Mouse (Mus musculus): ENCODE results near the gene Fbrs. TPM values are rescaled to one million over a fixed set of nuclear protein-coding genes. Genes with fewer than 3 reads are reported as not detected.
"Not testable (repeated sequence)": the region's sequence is repeated elsewhere in the genome, so short reads cannot be mapped to it uniquely, and the experiment has no call there.

Gene Fbrs
- total and polyA plus RNA-seq, 2 experiments from 2014 or later: 10.6 to 31.9 TPM

DNA sequence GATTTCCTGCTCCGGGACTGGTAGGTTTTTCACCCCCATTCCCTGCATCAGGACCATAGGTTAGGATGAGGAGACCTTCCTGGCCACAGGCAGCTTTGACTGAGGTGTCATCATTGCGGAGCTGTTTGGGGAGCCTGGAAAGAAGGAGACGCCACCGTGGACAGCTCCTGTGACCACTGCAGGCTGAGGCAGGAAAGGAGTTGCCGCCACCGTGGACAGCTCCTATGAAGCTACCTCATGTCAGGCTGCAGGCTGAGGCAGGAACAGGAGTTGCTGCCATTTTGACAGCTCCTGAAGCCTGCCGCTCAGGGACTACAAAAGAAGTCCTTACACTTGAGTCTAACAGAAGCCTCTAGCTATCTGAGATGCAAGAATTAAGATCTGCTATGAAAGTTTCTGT, 24.1 kb upstream of the Fbrs start:
- WGBS: 98% methylated on average over 7 of the region's 7 CpGs
- Histone ChIP-seq H3K27ac (ENCODE audit: low read depth, low read length) (no peak overlapping the region), H3K4me3 (ENCODE audit: low read depth, low read length) (no peak overlapping the region), H3K4me2 (ENCODE audit: low read depth) (no peak overlapping the region), H3K4me1 (ENCODE audit: insufficient read depth) (peaks cover 7% of the 10 kb centered on the region; the same call in 1 of the 2 replicates), H3K27me3 (ENCODE audit: insufficient read depth, low read length) (no peaks in the 10 kb centered on the region), H3K9ac (no peak overlapping the region), H3K36me3 (ENCODE audit: insufficient read depth) (peaks cover 23% of the 10 kb centered on the region), H3K9me3 (ENCODE audit: low read length) (no peaks in the 10 kb centered on the region)
- no peak for TF ChIP-seq CTCF (IDR thresholded peaks at IDR 0.05; ENCODE audit: low read depth)
- ATAC-seq: no peak
- no peak for DNase-seq

DNA sequence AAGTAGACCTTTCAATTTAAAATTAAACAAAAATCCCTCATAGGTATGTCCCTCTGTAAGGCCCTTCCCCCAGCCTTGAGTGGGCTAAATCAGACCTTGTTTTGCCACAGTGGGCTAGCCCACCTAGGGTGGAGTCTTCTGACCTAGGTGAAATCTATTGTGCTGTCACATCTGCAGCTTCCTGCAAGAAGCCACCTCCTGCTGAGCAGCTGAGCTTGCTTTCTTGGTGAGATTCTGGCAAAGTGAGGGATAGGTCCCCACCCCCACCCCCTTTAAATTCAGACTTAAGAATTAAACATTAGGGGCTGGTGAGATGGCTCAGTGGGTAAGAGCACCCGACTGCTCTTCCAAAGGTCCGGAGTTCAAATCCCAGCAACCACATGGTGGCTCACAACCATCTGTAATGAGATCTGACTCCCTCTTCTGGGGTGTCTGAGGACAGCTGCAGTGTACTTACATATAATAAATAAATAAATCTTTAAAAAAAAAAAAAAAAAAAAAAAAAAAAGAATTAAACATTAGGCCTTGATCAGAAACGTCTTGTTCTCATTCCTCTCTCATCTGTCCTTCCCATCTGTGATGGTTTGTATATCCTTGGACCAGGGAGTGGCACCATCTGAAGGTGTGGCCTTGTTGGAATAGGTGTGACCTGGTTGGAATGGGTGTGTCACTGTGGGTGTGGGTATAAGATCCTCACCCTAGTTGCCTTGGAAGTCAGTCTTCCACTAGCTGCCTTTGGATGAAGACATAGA, 20.5 kb upstream of the Fbrs start:
- 79% methylated on average over 3 of the region's 3 CpGs for WGBS
- H3K4me1 ChIP-seq (ENCODE audit: insufficient read depth); H3K27me3 ChIP-seq (ENCODE audit: insufficient read depth, low read length); H3K9ac ChIP-seq; DNase-seq; H3K27ac ChIP-seq (ENCODE audit: low read depth, low read length); ATAC-seq; H3K4me3 ChIP-seq (ENCODE audit: low read depth, low read length); H3K9me3 ChIP-seq (ENCODE audit: low read length); H3K4me2 ChIP-seq (ENCODE audit: low read depth): not testable (repeated sequence)
- peaks cover 28% of the 10 kb centered on the region for H3K36me3 ChIP-seq (ENCODE audit: insufficient read depth)

DNA sequence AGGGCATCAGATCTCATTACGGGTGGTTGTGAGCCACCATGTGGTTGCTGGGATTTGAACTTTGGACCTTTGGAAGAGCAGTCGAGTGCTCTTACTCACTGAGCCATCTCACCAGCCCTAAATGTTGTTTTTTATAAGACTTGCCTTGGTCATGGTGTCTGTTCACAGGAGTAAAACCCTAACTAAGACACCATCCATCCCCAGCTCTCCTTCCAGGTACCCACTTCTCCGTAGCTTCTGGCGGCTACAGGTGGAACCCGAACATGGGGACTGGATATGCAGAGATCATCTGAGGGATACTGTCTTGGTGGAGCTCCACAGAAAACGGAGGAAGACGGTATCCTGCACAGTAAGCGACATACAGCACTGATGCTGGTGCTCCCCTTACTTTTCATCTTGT, 19.7 kb upstream of the Fbrs start, which contains the start of gene Prr14:
TSS of gene Prr14 (plus strand) at position 301 of the 400 bp plus-strand sequence.
- H3K9me3 ChIP-seq (ENCODE audit: low read length); H3K9ac ChIP-seq; H3K4me1 ChIP-seq (ENCODE audit: insufficient read depth); H3K27me3 ChIP-seq (ENCODE audit: insufficient read depth, low read length); H3K4me3 ChIP-seq (ENCODE audit: low read depth, low read length); H3K4me2 ChIP-seq (ENCODE audit: low read depth); H3K27ac ChIP-seq (ENCODE audit: low read depth, low read length); ATAC-seq; DNase-seq: not testable (repeated sequence)
- H3K36me3 ChIP-seq (ENCODE audit: insufficient read depth): peaks cover 28% of the 10 kb centered on the region
- WGBS: 96% methylated on average over 8 of the region's 8 CpGs

GRCm38 (mm10) chr7:127465191-127465590, 13.8 kb upstream of the Fbrs start:
- peaks cover 6% of the 10 kb centered on the region; the same call in 1 of the 2 replicates for H3K36me3 ChIP-seq (ENCODE audit: insufficient read depth)
- 0 out of 2 replicates have a peak, but pooled peaks cover 5% of the 10 kb centered on the region for H3K4me1 ChIP-seq (ENCODE audit: insufficient read depth)
- DNase-seq (no peak), ATAC-seq (no peak)
- no peak overlapping the region for H3K4me2 ChIP-seq (ENCODE audit: low read depth)
- no peak overlapping the region for H3K4me3 ChIP-seq (ENCODE audit: low read depth, low read length)
- WGBS: 92% methylated on average over 3 of the region's 3 CpGs
- H3K27ac ChIP-seq (ENCODE audit: low read depth, low read length): no peak overlapping the region
- H3K27me3 ChIP-seq (ENCODE audit: insufficient read depth, low read length): no peaks in the 10 kb centered on the region
- H3K9ac ChIP-seq: no peak overlapping the region
- TF ChIP-seq CTCF (IDR thresholded peaks at IDR 0.05; ENCODE audit: low read depth): no peak
- no peaks in the 10 kb centered on the region for H3K9me3 ChIP-seq (ENCODE audit: low read length)

GRCm38 (mm10) chr7:127465670-127466069, 13.3 kb upstream of the Fbrs start:
- not testable (repeated sequence) for H3K27me3 ChIP-seq (ENCODE audit: insufficient read depth, low read length); DNase-seq; ATAC-seq; H3K4me3 ChIP-seq (ENCODE audit: low read depth, low read length); H3K36me3 ChIP-seq (ENCODE audit: insufficient read depth); H3K9ac ChIP-seq; H3K9me3 ChIP-seq (ENCODE audit: low read length); H3K4me2 ChIP-seq (ENCODE audit: low read depth); H3K4me1 ChIP-seq (ENCODE audit: insufficient read depth); H3K27ac ChIP-seq (ENCODE audit: low read depth, low read length)
- WGBS: 96% methylated on average over 2 of the region's 2 CpGs

GRCm38 (mm10) chr7:127466606-127467005, 12.4 kb upstream of the Fbrs start:
- Histone ChIP-seq H3K4me2 (ENCODE audit: low read depth) (no peak overlapping the region), H3K27me3 (ENCODE audit: insufficient read depth, low read length) (no peaks in the 10 kb centered on the region), H3K36me3 (ENCODE audit: insufficient read depth) (0 out of 2 replicates have a peak, but pooled peaks cover 3% of the 10 kb centered on the region), H3K27ac (ENCODE audit: low read depth, low read length) (no peak overlapping the region), H3K9me3 (ENCODE audit: low read length) (no peaks in the 10 kb centered on the region), H3K4me1 (ENCODE audit: insufficient read depth) (0 out of 2 replicates have a peak, but pooled peaks cover 5% of the 10 kb centered on the region), H3K9ac (no peak overlapping the region), H3K4me3 (ENCODE audit: low read depth, low read length) (no peak overlapping the region)
- DNase-seq: no peak
- no peak for TF ChIP-seq CTCF (IDR thresholded peaks at IDR 0.05; ENCODE audit: low read depth)
- no peak for ATAC-seq
- WGBS: 96% methylated on average over 4 of the region's 4 CpGs

DNA sequence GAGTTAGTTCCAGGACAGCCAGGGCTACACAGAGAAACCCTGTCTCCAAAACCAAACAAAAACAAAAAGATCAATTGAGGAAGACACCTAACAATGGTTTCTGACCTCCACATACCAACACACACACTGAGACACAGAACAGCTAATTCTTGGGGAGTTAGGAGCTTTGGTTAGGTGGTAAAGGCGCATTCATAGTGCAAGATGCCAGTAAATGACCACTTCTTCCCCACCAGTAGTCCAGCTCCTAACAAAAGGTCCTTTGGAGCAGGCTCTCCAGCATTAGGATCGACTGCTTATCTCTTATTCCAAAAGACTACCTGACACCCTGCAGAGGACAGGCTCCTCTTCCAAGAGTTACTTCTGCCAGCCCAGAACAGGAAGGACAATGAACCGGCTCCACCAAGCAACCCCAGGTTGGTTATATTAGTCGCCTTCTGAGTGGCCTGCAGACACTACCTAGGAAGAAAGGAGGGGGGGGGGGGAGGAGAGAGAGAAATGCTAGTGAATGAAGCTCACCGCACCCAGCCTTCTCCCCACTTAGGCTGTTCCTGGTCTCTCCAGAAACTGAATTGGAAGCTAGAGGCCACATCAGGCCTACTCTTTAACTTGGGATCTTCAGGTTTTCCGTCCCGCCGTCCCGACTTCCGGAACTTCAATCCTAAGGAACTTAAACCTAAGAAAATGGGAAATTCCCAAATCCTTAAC, 8.8 kb upstream of the Fbrs start:
- no peaks in the 10 kb centered on the region for H3K9me3 ChIP-seq (ENCODE audit: low read length)
- no peak for TF ChIP-seq CTCF (IDR thresholded peaks at IDR 0.05; ENCODE audit: low read depth)
- H3K4me1 ChIP-seq (ENCODE audit: insufficient read depth): peaks cover 11% of the 10 kb centered on the region
- 9% methylated on average over 10 of the region's 10 CpGs for WGBS
- peak overlapping the region; percentile 65 for H3K4me3 ChIP-seq (ENCODE audit: low read depth, low read length)
- H3K27me3 ChIP-seq (ENCODE audit: insufficient read depth, low read length): no peaks in the 10 kb centered on the region
- peaks cover 21% of the 10 kb centered on the region for H3K36me3 ChIP-seq (ENCODE audit: insufficient read depth)
- H3K9ac ChIP-seq: peak overlapping the region; percentile 82
- H3K27ac ChIP-seq (ENCODE audit: low read depth, low read length): peak overlapping the region; percentile 97
- no peak for ATAC-seq
- peak overlapping the region; percentile 74 for H3K4me2 ChIP-seq (ENCODE audit: low read depth)
- DNase-seq: no peak

Data from forebrain, postnatal 0 days (tissue).